Mouse (Mus musculus) CH12.LX (cell line): ENCODE measurements around the gene Olfr493. TPM values are rescaled to one million over a fixed set of nuclear protein-coding genes. Genes with fewer than 3 reads are reported as not detected.

Source experiments
- polyA plus RNA-seq: library from polyadenylated mRNA; unstranded; fragments of >175 nt; gene quantifications from 2 replicates; pipeline ENCODE4 v1.2.1, GENCODE M21; 2012; ENCODE audit warnings: low read depth; ENCODE audit not compliant: insufficient read length
- total RNA-seq, 2 experiments: library from RNA; depleted of rRNA; stranded (reverse); fragments of 300-350 nt in 1 of 2; fragments of >200 nt in 1 of 2; gene quantifications; 2 replicates each; pipeline ENCODE4 v1.2.3; 2012 to 2014

The Olfr493 gene
- total and polyA plus RNA-seq, 3 experiments = not detected

Other genes with a start within 250 kb of the Olfr493 start
- not detected in 2 replicates for gene Olfr482, start 249.4 kb downstream of the Olfr493 start, total RNA-seq (2012; rRNA removed)
- 0.50 and 0.59 TPM in 2 replicates for gene Olfr482, start 249.4 kb downstream of the Olfr493 start, total RNA-seq (2014; rRNA removed)
- not detected in 2 replicates for gene Olfr482, start 249.4 kb downstream of the Olfr493 start, polyA plus RNA-seq
- gene Olfr483, start 246.1 kb downstream of the Olfr493 start, total RNA-seq (2012; rRNA removed) = not detected in 2 replicates
- not detected in 2 replicates for gene Olfr483, start 246.1 kb downstream of the Olfr493 start, total RNA-seq (2014; rRNA removed)
- gene Olfr483, start 246.1 kb downstream of the Olfr493 start, polyA plus RNA-seq = not detected in 2 replicates
- not detected in 2 replicates for gene Olfr484, start 219.5 kb downstream of the Olfr493 start, total RNA-seq (2012; rRNA removed)
- not detected in 2 replicates for gene Olfr484, start 219.5 kb downstream of the Olfr493 start, total RNA-seq (2014; rRNA removed)
- not detected in 2 replicates for gene Olfr484, start 219.5 kb downstream of the Olfr493 start, polyA plus RNA-seq
- gene Olfr485, start 187.1 kb downstream of the Olfr493 start, total RNA-seq (2012; rRNA removed) = not detected in 2 replicates
- not detected in 2 replicates for gene Olfr485, start 187.1 kb downstream of the Olfr493 start, total RNA-seq (2014; rRNA removed)
- not detected in 2 replicates for gene Olfr485, start 187.1 kb downstream of the Olfr493 start, polyA plus RNA-seq
- gene Olfr486, start 174.2 kb downstream of the Olfr493 start, total RNA-seq (2012; rRNA removed) = not detected in 2 replicates
- gene Olfr486, start 174.2 kb downstream of the Olfr493 start, total RNA-seq (2014; rRNA removed) = not detected in 2 replicates
- gene Olfr486, start 174.2 kb downstream of the Olfr493 start, polyA plus RNA-seq = not detected in 2 replicates
- not detected in 2 replicates for gene Olfr487, start 132.3 kb downstream of the Olfr493 start, total RNA-seq (2012; rRNA removed)
- not detected in 2 replicates for gene Olfr487, start 132.3 kb downstream of the Olfr493 start, total RNA-seq (2014; rRNA removed)
- not detected in 2 replicates for gene Olfr487, start 132.3 kb downstream of the Olfr493 start, polyA plus RNA-seq
- not detected in 2 replicates for gene Olfr488, start 88.6 kb downstream of the Olfr493 start, total RNA-seq (2012; rRNA removed)
- gene Olfr488, start 88.6 kb downstream of the Olfr493 start, total RNA-seq (2014; rRNA removed) = not detected in 2 replicates
- not detected in 2 replicates for gene Olfr488, start 88.6 kb downstream of the Olfr493 start, polyA plus RNA-seq
- not detected in 2 replicates for gene Olfr490, start 58.0 kb downstream of the Olfr493 start, total RNA-seq (2012; rRNA removed)
- gene Olfr490, start 58.0 kb downstream of the Olfr493 start, total RNA-seq (2014; rRNA removed) = not detected in 2 replicates
- not detected in 2 replicates for gene Olfr490, start 58.0 kb downstream of the Olfr493 start, polyA plus RNA-seq
- gene Olfr491, start 33.5 kb downstream of the Olfr493 start, total RNA-seq (2012; rRNA removed) = not detected in 2 replicates
- not detected in 2 replicates for gene Olfr491, start 33.5 kb downstream of the Olfr493 start, total RNA-seq (2014; rRNA removed)
- gene Olfr491, start 33.5 kb downstream of the Olfr493 start, polyA plus RNA-seq = not detected in 2 replicates
- not detected in 2 replicates for gene Olfr492, start 23.3 kb downstream of the Olfr493 start, total RNA-seq (2012; rRNA removed)
- gene Olfr492, start 23.3 kb downstream of the Olfr493 start, total RNA-seq (2014; rRNA removed) = not detected in 2 replicates
- gene Olfr492, start 23.3 kb downstream of the Olfr493 start, polyA plus RNA-seq = not detected in 2 replicates
- gene Olfr494, start 18.4 kb upstream of the Olfr493 start, total RNA-seq (2012; rRNA removed) = not detected in 2 replicates
- gene Olfr494, start 18.4 kb upstream of the Olfr493 start, total RNA-seq (2014; rRNA removed) = not detected in 2 replicates
- not detected in 2 replicates for gene Olfr494, start 18.4 kb upstream of the Olfr493 start, polyA plus RNA-seq
- gene Olfr495, start 46.2 kb upstream of the Olfr493 start, total RNA-seq (2012; rRNA removed) = not detected in 2 replicates
- gene Olfr495, start 46.2 kb upstream of the Olfr493 start, total RNA-seq (2014; rRNA removed) = not detected in 2 replicates
- not detected in 2 replicates for gene Olfr495, start 46.2 kb upstream of the Olfr493 start, polyA plus RNA-seq
- gene Olfr497, start 73.4 kb upstream of the Olfr493 start, total RNA-seq (2012; rRNA removed) = not detected in 2 replicates
- gene Olfr497, start 73.4 kb upstream of the Olfr493 start, total RNA-seq (2014; rRNA removed) = not detected in 2 replicates
- gene Olfr497, start 73.4 kb upstream of the Olfr493 start, polyA plus RNA-seq = not detected in 2 replicates
- gene Olfr498, start 118.3 kb upstream of the Olfr493 start, total RNA-seq (2012; rRNA removed) = not detected in 2 replicates
- not detected in 2 replicates for gene Olfr498, start 118.3 kb upstream of the Olfr493 start, total RNA-seq (2014; rRNA removed)
- gene Olfr498, start 118.3 kb upstream of the Olfr493 start, polyA plus RNA-seq = not detected in 2 replicates
- gene Olfr502, start 178.1 kb upstream of the Olfr493 start, total RNA-seq (2012; rRNA removed) = not detected in 2 replicates
- gene Olfr502, start 178.1 kb upstream of the Olfr493 start, total RNA-seq (2014; rRNA removed) = not detected in 2 replicates
- gene Olfr502, start 178.1 kb upstream of the Olfr493 start, polyA plus RNA-seq = not detected in 2 replicates
- not detected in 2 replicates for gene Olfr503, start 197.5 kb upstream of the Olfr493 start, total RNA-seq (2012; rRNA removed)
- not detected in 2 replicates for gene Olfr503, start 197.5 kb upstream of the Olfr493 start, total RNA-seq (2014; rRNA removed)
- gene Olfr503, start 197.5 kb upstream of the Olfr493 start, polyA plus RNA-seq = not detected in 2 replicates
- gene Olfr504, start 218.8 kb upstream of the Olfr493 start, total RNA-seq (2012; rRNA removed) = not detected in 2 replicates
- not detected in 2 replicates for gene Olfr504, start 218.8 kb upstream of the Olfr493 start, total RNA-seq (2014; rRNA removed)
- gene Olfr504, start 218.8 kb upstream of the Olfr493 start, polyA plus RNA-seq = not detected in 2 replicates